Mouse (Mus musculus) heart, embryonic 11.5 days (tissue): ENCODE results near the gene Gm5741. TPM values are rescaled to one million over a fixed set of nuclear protein-coding genes. Genes with fewer than 3 reads are reported as not detected.
A peak's percentile ranks its signal among the peaks of the same experiment; 100 is the strongest.

Experiments used
- ATAC-seq: fragments of 200-750 bp; cut with Nextera tagmentation; replicated peaks from 2 replicates; pipeline ENCODE4 v1.8.0; 2017; ENCODE audit warnings: moderate library complexity; ENCODE audit not compliant: insufficient number of reproducible peaks, low FRiP score, low TSS enrichment
- H3K27ac ChIP-seq: fragments of 300-500 bp; sonication (generic); 2 replicates; pipeline ENCODE4 v1.5.1; 2014; ENCODE audit warnings: mild to moderate bottlenecking, low read depth, low read length
- H3K27me3 ChIP-seq: fragments of 300-500 bp; sonication (generic); 2 replicates; pipeline ENCODE4 v1.6.1; 2014; ENCODE audit warnings: mild to moderate bottlenecking, low read length, mixed read lengths; ENCODE audit not compliant: control insufficient read depth, insufficient read depth
- H3K36me3 ChIP-seq: fragments of 300-500 bp; sonication (generic); 2 replicates; pipeline ENCODE4 v1.6.1; 2014; ENCODE audit warnings: mild to moderate bottlenecking, low read length, moderate library complexity, mixed read lengths; ENCODE audit not compliant: control insufficient read depth, insufficient read depth
- H3K4me1 ChIP-seq: fragments of 300-500 bp; sonication (generic); 2 replicates; pipeline ENCODE4 v1.6.1; 2014; ENCODE audit warnings: low read length; ENCODE audit not compliant: control insufficient read depth, insufficient read depth
- H3K4me2 ChIP-seq: fragments of 300-500 bp; sonication (generic); 2 replicates; pipeline ENCODE4 v1.6.1; 2014; ENCODE audit warnings: mild to moderate bottlenecking, moderate library complexity
- H3K4me3 ChIP-seq: fragments of 300-500 bp; sonication (generic); 2 replicates; pipeline ENCODE4 v1.5.1; 2014; ENCODE audit warnings: low read depth, low read length
- H3K9ac ChIP-seq: fragments of 300-500 bp; sonication (generic); 2 replicates; pipeline ENCODE4 v1.6.1; 2014; ENCODE audit warnings: mild to moderate bottlenecking, low read depth, low read length, moderate library complexity
- H3K9me3 ChIP-seq: fragments of 300-500 bp; sonication (generic); replicated peaks from 2 replicates; pipeline ENCODE4 v1.6.1; 2016; ENCODE audit warnings: low read length; ENCODE audit not compliant: control insufficient read depth
- WGBS: fragments of 180-500 bp; shearing (Covaris S2); extraction: QIAGEN DNeasy Blood & Tissue Kit; methylation state at CpG from one replicate; pipeline ENCODE4 v1.1.7; 2014; ENCODE audit not compliant: insufficient replicate concordance; 5-methylcytosine and 5-hydroxymethylcytosine counted together
- polyA plus RNA-seq: library from polyadenylated mRNA; unstranded; fragments of >200 nt; fragmentation: Nextera tagmentation; extraction: Ambion mirVana; gene quantifications from 2 replicates; pipeline ENCODE4 v1.2.1, GENCODE M21; 2014

Gene Gm5741
- polyA plus RNA-seq, 1 experiment from 2014 or later, result not detected

GRCm38 (mm10) chr8:85071514-85072281 lies 3.9 kb upstream of the Gm5741 start, which contains the start of gene Dhps:
Dhps (plus strand) TSS chr8:85071757.
- peaks cover 8% of the 10 kb centered on the region for H3K4me1 ChIP-seq
- peak within 1 kb of the TSS; percentile 96 for H3K27ac ChIP-seq
- H3K9ac ChIP-seq, result peak within 1 kb of the TSS; percentile 97
- WGBS, result under 1% methylated on average over 68 of the region's 68 CpGs
- H3K9me3 ChIP-seq, result no peaks in the 10 kb centered on the region
- H3K4me3 ChIP-seq, result peak within 1 kb of the TSS; percentile 97
- no peaks in the 10 kb centered on the region for H3K27me3 ChIP-seq
- peak within 1 kb of the TSS; percentile 80 for H3K4me2 ChIP-seq
- H3K36me3 ChIP-seq, result peaks cover 27% of the 10 kb centered on the region
- peak; percentile 81 for ATAC-seq

- ATAC-seq, result no peak
- Histone ChIP-seq H3K27ac (peak overlapping the region; percentile 96; the same call in 1 of the 2 replicates), H3K9ac (peak overlapping the region; percentile 97)
Observed at GRCm38 (mm10) chr8:85071041-85071440, 3.3 kb upstream of the Gm5741 start.

GRCm38 (mm10) chr8:85067155-85067554 lies 627 bp downstream of the Gm5741 start:
- Histone ChIP-seq H3K4me3 (no peak overlapping the region), H3K9me3 (no peaks in the 10 kb centered on the region), H3K9ac (no peak overlapping the region), H3K36me3 (peaks cover 3% of the 10 kb centered on the region; the same call in 1 of the 2 replicates), H3K4me1 (peaks cover 1% of the 10 kb centered on the region; the same call in 1 of the 2 replicates), H3K4me2 (no peak overlapping the region), H3K27ac (no peak overlapping the region), H3K27me3 (no peaks in the 10 kb centered on the region)
- WGBS, result 84% methylated on average over 2 of the region's 2 CpGs
- ATAC-seq, result no peak

More at GRCm38 (mm10) chr8:85071041-85071440, 3.3 kb upstream of the Gm5741 start:
- peaks cover 21% of the 10 kb centered on the region for H3K36me3 ChIP-seq
- H3K4me1 ChIP-seq, result peaks cover 8% of the 10 kb centered on the region
- no peaks in the 10 kb centered on the region for H3K27me3 ChIP-seq
- peak overlapping the region; percentile 97 for H3K4me3 ChIP-seq
- H3K4me2 ChIP-seq, result peak overlapping the region; percentile 80
- WGBS, result 86% methylated on average over 5 of the region's 5 CpGs
- H3K9me3 ChIP-seq, result no peaks in the 10 kb centered on the region

GRCm38 (mm10) chr8:85065213-85065612 lies 2.6 kb downstream of the Gm5741 start:
- Histone ChIP-seq H3K9ac (no peak overlapping the region), H3K4me2 (no peak overlapping the region), H3K4me1 (no peaks in the 10 kb centered on the region), H3K27ac (no peak overlapping the region), H3K4me3 (no peak overlapping the region), H3K27me3 (no peaks in the 10 kb centered on the region), H3K36me3 (peaks cover 3% of the 10 kb centered on the region; the same call in 1 of the 2 replicates), H3K9me3 (no peaks in the 10 kb centered on the region)
- 46% methylated on average over 2 of the region's 2 CpGs for WGBS
- ATAC-seq, result no peak

- Histone ChIP-seq H3K36me3 (peaks cover 3% of the 10 kb centered on the region; the same call in 1 of the 2 replicates), H3K9ac (no peak overlapping the region), H3K4me3 (no peak overlapping the region), H3K27ac (no peak overlapping the region), H3K4me2 (no peak overlapping the region), H3K4me1 (no peaks in the 10 kb centered on the region), H3K27me3 (no peaks in the 10 kb centered on the region), H3K9me3 (no peaks in the 10 kb centered on the region)
- ATAC-seq, result no peak
- WGBS, result 87% methylated on average over 4 of the region's 4 CpGs
Observed at GRCm38 (mm10) chr8:85062603-85063002, 5.2 kb downstream of the Gm5741 start.

- peaks cover 14% of the 10 kb centered on the region for H3K36me3 ChIP-seq
- peak within 1 kb of the TSS; percentile 70 for H3K9ac ChIP-seq
- H3K4me1 ChIP-seq, result no peaks in the 10 kb centered on the region
- H3K27me3 ChIP-seq, result no peaks in the 10 kb centered on the region
- peak; percentile 84 for ATAC-seq
- H3K4me2 ChIP-seq, result peak within 1 kb of the TSS; percentile 94
- no peaks in the 10 kb centered on the region for H3K9me3 ChIP-seq
- under 1% methylated on average over 52 of the region's 53 CpGs for WGBS
- peak within 1 kb of the TSS; percentile 79 for H3K4me3 ChIP-seq
- no peak within 1 kb of the TSS; the same call in 1 of the 2 replicates for H3K27ac ChIP-seq
Observed at GRCm38 (mm10) chr8:85059879-85060616, 7.7 kb downstream of the Gm5741 start, which contains the start of gene Fbxw9. Fbxw9 (plus strand) TSS chr8:85060055.

GRCm38 (mm10) chr8:85057367-85057766 lies 10.4 kb downstream of the Gm5741 start:
- Histone ChIP-seq H3K9ac (no peak overlapping the region), H3K4me1 (no peaks in the 10 kb centered on the region), H3K4me3 (no peak overlapping the region), H3K36me3 (peaks cover 33% of the 10 kb centered on the region), H3K9me3 (no peaks in the 10 kb centered on the region), H3K4me2 (no peak overlapping the region), H3K27ac (no peak overlapping the region), H3K27me3 (no peaks in the 10 kb centered on the region)
- 84% methylated on average over 7 of the region's 7 CpGs for whole genome bisulfite sequencing
- ATAC-seq, result no peak

GRCm38 (mm10) chr8:85043619-85044018 lies 24.2 kb downstream of the Gm5741 start:
- no peak overlapping the region for H3K4me3 ChIP-seq
- peaks cover 48% of the 10 kb centered on the region for H3K36me3 ChIP-seq

More at GRCm38 (mm10) chr8:85043619-85044018, 24.2 kb downstream of the Gm5741 start:
- no peak overlapping the region for H3K9ac ChIP-seq
- WGBS, result 95% methylated on average over 6 of the region's 6 CpGs
- ATAC-seq, result no peak
- H3K4me2 ChIP-seq, result no peak overlapping the region
- H3K27me3 ChIP-seq, result no peaks in the 10 kb centered on the region
- no peak overlapping the region for H3K27ac ChIP-seq
- H3K9me3 ChIP-seq, result no peaks in the 10 kb centered on the region
- H3K4me1 ChIP-seq, result peaks cover 5% of the 10 kb centered on the region
